In the genomic region with DNA sequence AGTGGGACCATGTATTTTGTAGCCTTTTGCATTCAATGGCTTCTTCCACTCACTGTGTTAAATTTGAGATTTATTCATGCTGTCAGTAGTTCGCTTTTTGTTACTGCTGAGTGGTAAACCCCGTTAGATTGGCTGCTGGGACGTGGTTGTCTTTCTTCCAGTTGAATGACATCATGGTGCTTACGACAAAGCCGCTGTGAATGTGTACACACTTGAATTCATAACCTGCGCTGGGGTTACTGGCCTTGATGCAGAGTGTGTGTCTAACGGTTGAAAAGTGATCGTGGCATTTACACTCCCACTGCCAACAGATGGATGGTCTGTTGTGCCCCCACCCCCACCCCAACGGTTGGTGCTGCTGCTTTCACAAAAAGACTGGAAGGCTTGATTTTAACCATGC, we compare ENCODE assay signal across 23 mouse cellular contexts. TPM values are rescaled to one million over a fixed set of nuclear protein-coding genes. Genes with fewer than 3 reads are reported as not detected.
DNase-seq lines count a peak whose midpoint lies in the region; ATAC-seq and TF ChIP-seq lines count a peak whose summit lies in the region.
"Had no signal": no experiment of that assay in that cellular context is flagged by ENCODE, and none has a peak within 500 bp of the region (broad histone marks: within the 10 kb centered on the region; RNA-seq: fewer than 3 reads in every experiment).

No protein-coding gene starts in this region.

- no peaks in the 10 kb centered on the region for H3K9me3 ChIP-seq in forebrain, embryonic 13.5 days (replicated peaks)
- H3K9me3 ChIP-seq in forebrain, embryonic 10.5 days: no peaks in the 10 kb centered on the region
- H3K9me3 ChIP-seq in forebrain, embryonic 15.5 days: no peaks in the 10 kb centered on the region
- H3K9me3 ChIP-seq in forebrain, embryonic 12.5 days: no peaks in the 10 kb centered on the region
- H3K9me3 ChIP-seq in neural tube, embryonic 15.5 days (replicated peaks): no peaks in the 10 kb centered on the region
- no peaks in the 10 kb centered on the region for H3K9me3 ChIP-seq in forebrain, postnatal 0 days (ENCODE audit: low read length)
- H3K9me3 ChIP-seq: embryonic facial prominence, embryonic 10.5 days; embryonic facial prominence, embryonic 12.5 days had no signal

- H3K9ac ChIP-seq in forebrain, embryonic 13.5 days: no peak overlapping the region
- H3K9ac ChIP-seq in forebrain, embryonic 15.5 days (replicated peaks): no peak overlapping the region
- H3K9ac ChIP-seq in forebrain, embryonic 12.5 days: no peak overlapping the region
- H3K9ac ChIP-seq in neural tube, embryonic 15.5 days (replicated peaks): no peak overlapping the region
- H3K9ac ChIP-seq in forebrain, postnatal 0 days: no peak overlapping the region
- H3K9ac ChIP-seq: embryonic facial prominence, embryonic 12.5 days had no signal

- no peak overlapping the region for H3K4me3 ChIP-seq in forebrain, embryonic 13.5 days
- H3K4me3 ChIP-seq in forebrain, embryonic 10.5 days: no peak overlapping the region
- no peak overlapping the region for H3K4me3 ChIP-seq in forebrain, embryonic 15.5 days
- H3K4me3 ChIP-seq in forebrain, embryonic 12.5 days (replicated peaks): no peak overlapping the region
- no peak overlapping the region for H3K4me3 ChIP-seq in neural tube, embryonic 15.5 days (replicated peaks)
- H3K4me3 ChIP-seq in forebrain, postnatal 0 days (ENCODE audit: low read depth, low read length): no peak overlapping the region
- H3K4me3 ChIP-seq: embryonic facial prominence, embryonic 10.5 days; embryonic facial prominence, embryonic 12.5 days had no signal

- no peak overlapping the region for H3K4me2 ChIP-seq in forebrain, embryonic 13.5 days
- no peak overlapping the region for H3K4me2 ChIP-seq in forebrain, embryonic 15.5 days (replicated peaks)
- H3K4me2 ChIP-seq in forebrain, embryonic 12.5 days: no peak overlapping the region
- no peak overlapping the region for H3K4me2 ChIP-seq in neural tube, embryonic 15.5 days
- no peak overlapping the region for H3K4me2 ChIP-seq in forebrain, postnatal 0 days (ENCODE audit: low read depth)
- H3K4me2 ChIP-seq: embryonic facial prominence, embryonic 12.5 days had no signal

- peaks cover 13% of the 10 kb centered on the region for H3K36me3 ChIP-seq in forebrain, embryonic 13.5 days (ENCODE audit: poor library complexity, severe bottlenecking)
- H3K36me3 ChIP-seq in forebrain, embryonic 10.5 days (replicated peaks): peaks cover 17% of the 10 kb centered on the region
- H3K36me3 ChIP-seq in forebrain, embryonic 15.5 days: no peaks in the 10 kb centered on the region; the same call in 1 of the 2 replicates
- H3K36me3 ChIP-seq in forebrain, embryonic 12.5 days (replicated peaks): peaks cover 13% of the 10 kb centered on the region
- peaks cover 12% of the 10 kb centered on the region for H3K36me3 ChIP-seq in neural tube, embryonic 15.5 days
- peaks cover 5% of the 10 kb centered on the region; the same call in 1 of the 2 replicates for H3K36me3 ChIP-seq in forebrain, postnatal 0 days (ENCODE audit: insufficient read depth)
- H3K36me3 ChIP-seq: embryonic facial prominence, embryonic 12.5 days; G1E had no signal

- DNase-seq in forebrain, embryonic 10.5 days (ENCODE audit: extremely low spot score, low spot score): no peak
- no peak for DNase-seq in neural tube, embryonic 10.5 days (ENCODE audit: extremely low spot score, low spot score)
- DNase-seq in forebrain, postnatal 0 days: no peak
- DNase-seq: adrenal gland, adult 8-10 months; adrenal gland, postnatal 14 days; B cell, adult 2 months; cerebellum, adult 11-12 months; cerebellum, adult 2 months; cerebellum, adult 9-10 months; cerebellum, postnatal 10 days; cerebellum, postnatal 25 days had no signal

- WGBS in forebrain, embryonic 13.5 days: 26% methylated on average over 9 of the region's 9 CpGs
- WGBS in forebrain, embryonic 10.5 days: 80% methylated on average over 9 of the region's 9 CpGs
- 20% methylated on average over 9 of the region's 9 CpGs for WGBS in forebrain, embryonic 15.5 days
- 46% methylated on average over 9 of the region's 9 CpGs for WGBS in forebrain, embryonic 12.5 days
- 33% methylated on average over 9 of the region's 9 CpGs for WGBS in neural tube, embryonic 15.5 days
- 18% methylated on average over 9 of the region's 9 CpGs for WGBS in forebrain, postnatal 0 days

- peaks cover 23% of the 10 kb centered on the region for H3K4me1 ChIP-seq in forebrain, embryonic 13.5 days
- peaks cover 35% of the 10 kb centered on the region for H3K4me1 ChIP-seq in forebrain, embryonic 10.5 days
- peaks cover 26% of the 10 kb centered on the region for H3K4me1 ChIP-seq in forebrain, embryonic 15.5 days
- H3K4me1 ChIP-seq in forebrain, embryonic 12.5 days: peaks cover 17% of the 10 kb centered on the region; the same call in 1 of the 2 replicates
- H3K4me1 ChIP-seq in neural tube, embryonic 15.5 days: peaks cover 23% of the 10 kb centered on the region
- no peaks in the 10 kb centered on the region for H3K4me1 ChIP-seq in forebrain, postnatal 0 days (ENCODE audit: insufficient read depth)

- no peak for TF ChIP-seq CTCF in forebrain, postnatal 0 days (IDR thresholded peaks at IDR 0.05; ENCODE audit: low read depth)

- peak; percentile 57; the same call in 1 of the 2 replicates for ATAC-seq in forebrain, embryonic 13.5 days
- peak; percentile 47 for ATAC-seq in forebrain, embryonic 15.5 days (replicated peaks)
- ATAC-seq in forebrain, embryonic 12.5 days (ENCODE audit: low FRiP score): no peak
- ATAC-seq in neural tube, embryonic 15.5 days (ENCODE audit: low FRiP score): no peak
- peak; percentile 18; the same call in 1 of the 2 replicates for ATAC-seq in forebrain, postnatal 0 days
- no peak for ATAC-seq in inflammation-experienced regulatory T-cells, adult 6 months
- ATAC-seq: activated CD4-positive, CD25-positive, alpha-beta regulatory T cell, adult 4 months; CD4-positive, CD25-positive, alpha-beta regulatory T cell, adult 4 months; Patski had no signal

- H3K27ac ChIP-seq in forebrain, embryonic 13.5 days: no peak overlapping the region; the same call in 1 of the 2 replicates
- H3K27ac ChIP-seq in forebrain, embryonic 10.5 days: no peak overlapping the region
- H3K27ac ChIP-seq in forebrain, embryonic 15.5 days (replicated peaks): no peak overlapping the region
- H3K27ac ChIP-seq in forebrain, embryonic 12.5 days: no peak overlapping the region
- H3K27ac ChIP-seq in neural tube, embryonic 15.5 days (replicated peaks): 0 out of 2 replicates have a peak overlapping the region, but pooled peaks have one; percentile 33
- H3K27ac ChIP-seq in forebrain, postnatal 0 days (ENCODE audit: low read depth, low read length): no peak overlapping the region
- H3K27ac ChIP-seq: embryonic facial prominence, embryonic 10.5 days; embryonic facial prominence, embryonic 12.5 days had no signal

- H3K27me3 ChIP-seq in forebrain, embryonic 13.5 days: no peaks in the 10 kb centered on the region
- H3K27me3 ChIP-seq in forebrain, embryonic 10.5 days (ENCODE audit: poor library complexity, severe bottlenecking): no peaks in the 10 kb centered on the region
- no peaks in the 10 kb centered on the region for H3K27me3 ChIP-seq in forebrain, embryonic 15.5 days
- no peaks in the 10 kb centered on the region for H3K27me3 ChIP-seq in forebrain, embryonic 12.5 days
- no peaks in the 10 kb centered on the region for H3K27me3 ChIP-seq in neural tube, embryonic 15.5 days (replicated peaks)
- no peaks in the 10 kb centered on the region for H3K27me3 ChIP-seq in forebrain, postnatal 0 days (ENCODE audit: insufficient read depth, low read length)
- H3K27me3 ChIP-seq: CH12.LX; embryonic facial prominence, embryonic 12.5 days; Patski had no signal

RNA-seq across cellular contexts. Expression of a gene that starts 59.5 kb away (rescaled TPM):
- 75.8 and 76.8 TPM in 2 replicates for polyA plus RNA-seq in forebrain, embryonic 13.5 days (2015; fragmentation: Nextera tagmentation; extraction: Ambion mirVana)
- polyA plus RNA-seq in forebrain, embryonic 10.5 days (2016; fragmentation: Nextera tagmentation; extraction: Ambion mirVana): 24.9 and 25.2 TPM in 2 replicates
- 125 and 138 TPM in 2 replicates for polyA plus RNA-seq in forebrain, embryonic 15.5 days (2015; fragmentation: Nextera tagmentation; extraction: Ambion mirVana)
- polyA plus RNA-seq in forebrain, embryonic 12.5 days (2016; fragmentation: Nextera tagmentation; extraction: Ambion mirVana): 43.4 and 45.3 TPM in 2 replicates
- 207 and 245 TPM in 2 replicates for polyA plus RNA-seq in neural tube, embryonic 15.5 days (2015; fragmentation: Nextera tagmentation; extraction: Ambion mirVana)
- 125 and 205 TPM in 2 replicates for total RNA-seq in forebrain, postnatal 0 days (2014; rRNA removed)
- polyA plus RNA-seq in forebrain, postnatal 0 days (2015; fragmentation: Nextera tagmentation; extraction: Ambion mirVana): 277 and 303 TPM in 2 replicates
- 10 to 100 TPM in 1 of 3 experiments, 1 to 10 TPM in 2; 1.5 to 11.1 (median 2.5) TPM for polyA plus RNA-seq in inflammation-experienced regulatory T-cells, adult 6 months (2017; shearing (Covaris generic))
- total RNA-seq: CH12.LX, G1E had no signal
- polyA plus RNA-seq: G1E had no signal

Comparison
In these comparisons a context has a peak if more than half of its experiments do, and no peak if none do; other contexts are left out.
1. ATAC-seq: peak in forebrain, embryonic 13.5 days (single experiment), forebrain, embryonic 15.5 days (single experiment) and forebrain, postnatal 0 days (single experiment); none in forebrain, embryonic 12.5 days (single experiment), neural tube, embryonic 15.5 days (single experiment) and inflammation-experienced regulatory T-cells, adult 6 months (single experiment).